Comparison of ENCODE assay signal across 9 mouse cellular contexts in the genomic region with DNA sequence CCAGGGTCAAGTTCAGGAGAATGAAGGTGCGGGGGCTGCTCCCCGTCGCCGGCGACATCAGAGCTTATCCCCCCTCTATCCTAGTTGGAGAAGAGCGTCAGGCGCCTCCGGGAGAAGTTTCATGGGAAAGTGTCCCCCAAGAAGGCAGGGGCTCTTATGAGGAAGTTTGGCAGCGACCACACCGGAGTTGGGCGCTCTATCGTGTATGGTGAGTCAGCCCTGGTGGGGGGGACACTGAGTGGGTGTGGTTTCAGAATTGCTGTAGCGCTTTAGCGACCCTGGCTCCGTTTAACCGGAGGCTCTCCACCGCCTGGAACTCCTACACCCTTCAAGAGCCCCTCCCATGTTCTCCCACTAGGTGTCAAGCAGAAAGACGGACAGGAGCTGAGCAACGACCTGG. TPM values are rescaled to one million over a fixed set of nuclear protein-coding genes. Genes with fewer than 3 reads are reported as not detected.
DNase-seq lines count a peak whose midpoint lies in the region; ATAC-seq lines count a peak whose summit lies in the region.
"Had no signal": no experiment of that assay in that cellular context is flagged by ENCODE, and none has a peak within 500 bp of the region (broad histone marks: within the 10 kb centered on the region; RNA-seq: fewer than 3 reads in every experiment).

No protein-coding gene starts in this region.

- no peaks in the 10 kb centered on the region for H3K36me3 ChIP-seq in embryonic facial prominence, embryonic 15.5 days
- no peaks in the 10 kb centered on the region for H3K36me3 ChIP-seq in limb, embryonic 13.5 days
- no peaks in the 10 kb centered on the region for H3K36me3 ChIP-seq in neural tube, embryonic 15.5 days

- 4% methylated on average over 19 of the region's 19 CpGs for WGBS in embryonic facial prominence, embryonic 15.5 days
- WGBS in limb, embryonic 13.5 days, result 4% methylated on average over 19 of the region's 19 CpGs
- 4% methylated on average over 19 of the region's 19 CpGs for WGBS in neural tube, embryonic 15.5 days

- peak; percentile 32 for DNase-seq in gastrocnemius, postnatal 14 days
- DNase-seq in gastrocnemius, postnatal 10 days, result no peak
- DNase-seq in CD4-positive, CD25-positive, alpha-beta regulatory T cell, adult 2 months (ENCODE audit: low read depth, low spot score), result peak; percentile 41
- no peak for DNase-seq in embryo, embryonic 9.5 days (ENCODE audit: extremely low spot score)
- DNase-seq in ovary, postnatal 14 days (ENCODE audit: low spot score), result no peak

- peak overlapping the region; percentile 72 for H3K4me2 ChIP-seq in embryonic facial prominence, embryonic 15.5 days (replicated peaks)
- H3K4me2 ChIP-seq in limb, embryonic 13.5 days (replicated peaks), result peak overlapping the region; percentile 65
- peak overlapping the region; percentile 61 for H3K4me2 ChIP-seq in neural tube, embryonic 15.5 days

- H3K9ac ChIP-seq in embryonic facial prominence, embryonic 15.5 days, result no peak overlapping the region; the same call in 1 of the 2 replicates
- H3K9ac ChIP-seq in limb, embryonic 13.5 days, result peak overlapping the region; percentile 60; the same call in 1 of the 2 replicates
- no peak overlapping the region for H3K9ac ChIP-seq in neural tube, embryonic 15.5 days (replicated peaks)

- H3K9me3 ChIP-seq in embryonic facial prominence, embryonic 15.5 days (replicated peaks), result no peaks in the 10 kb centered on the region
- H3K9me3 ChIP-seq in limb, embryonic 13.5 days, result no peaks in the 10 kb centered on the region; the same call in 1 of the 2 replicates
- H3K9me3 ChIP-seq in neural tube, embryonic 15.5 days (replicated peaks), result no peaks in the 10 kb centered on the region

- H3K27ac ChIP-seq in embryonic facial prominence, embryonic 15.5 days (replicated peaks), result no peak overlapping the region
- H3K27ac ChIP-seq in limb, embryonic 13.5 days, result no peak overlapping the region
- no peak overlapping the region for H3K27ac ChIP-seq in neural tube, embryonic 15.5 days (replicated peaks)

- intact Hi-C loops in gastrocnemius, postnatal 14 days (cut with DNase I; ENCODE audit: low total_unique reads), result no loop called here

- ATAC-seq in embryonic facial prominence, embryonic 15.5 days (ENCODE audit: insufficient number of reproducible peaks, low FRiP score, low TSS enrichment, low read depth), result no peak
- no peak for ATAC-seq in limb, embryonic 13.5 days (ENCODE audit: low FRiP score, low read depth)
- ATAC-seq in neural tube, embryonic 15.5 days (ENCODE audit: low FRiP score), result peak; percentile 30; the same call in 1 of the 2 replicates

- H3K4me3 ChIP-seq in embryonic facial prominence, embryonic 15.5 days (replicated peaks), result peak overlapping the region; percentile 52
- H3K4me3 ChIP-seq in limb, embryonic 13.5 days, result peak overlapping the region; percentile 47
- H3K4me3 ChIP-seq in neural tube, embryonic 15.5 days (replicated peaks), result peak overlapping the region; percentile 44

- H3K4me1 ChIP-seq in embryonic facial prominence, embryonic 15.5 days, result peaks cover 10% of the 10 kb centered on the region; the same call in 1 of the 2 replicates
- 0 out of 2 replicates have a peak, but pooled peaks cover 5% of the 10 kb centered on the region for H3K4me1 ChIP-seq in limb, embryonic 13.5 days
- H3K4me1 ChIP-seq in neural tube, embryonic 15.5 days, result peaks cover 10% of the 10 kb centered on the region

- peaks cover 44% of the 10 kb centered on the region for H3K27me3 ChIP-seq in embryonic facial prominence, embryonic 15.5 days
- H3K27me3 ChIP-seq in limb, embryonic 13.5 days, result peaks cover 67% of the 10 kb centered on the region
- peaks cover 51% of the 10 kb centered on the region for H3K27me3 ChIP-seq in neural tube, embryonic 15.5 days (replicated peaks)

RNA-seq across cellular contexts. Expression of gene A230050P20Rik, which starts 0.8 kb away (rescaled TPM):
- total RNA-seq in gastrocnemius, postnatal 14 days (2021), result 1 to 10 TPM; 3.3 to 3.4 TPM
- 1 to 10 TPM; 4.8 to 7.6 TPM for total RNA-seq in gastrocnemius, postnatal 10 days (2021)
- 16.5 and 18.4 TPM in 2 replicates for polyA plus RNA-seq in embryonic facial prominence, embryonic 15.5 days (2015; fragmentation: Nextera tagmentation; extraction: Ambion mirVana)
- 4.6 and 5.6 TPM in 2 replicates for polyA plus RNA-seq in limb, embryonic 13.5 days (2015; fragmentation: Nextera tagmentation; extraction: Ambion mirVana)
- polyA plus RNA-seq in neural tube, embryonic 15.5 days (2015; fragmentation: Nextera tagmentation; extraction: Ambion mirVana), result 17.0 and 23.2 TPM in 2 replicates

RNA-seq across cellular contexts. Expression of gene Angptl6, which starts 10.3 kb away (rescaled TPM):
- 1 to 10 TPM; 3.5 to 4.1 TPM for total RNA-seq in gastrocnemius, postnatal 14 days (2021)
- total RNA-seq in gastrocnemius, postnatal 10 days (2021), result 1 to 10 TPM; 4.4 to 4.7 TPM
- polyA plus RNA-seq in embryonic facial prominence, embryonic 15.5 days (2015; fragmentation: Nextera tagmentation; extraction: Ambion mirVana), result 5.0 and 5.4 TPM in 2 replicates
- polyA plus RNA-seq in limb, embryonic 13.5 days (2015; fragmentation: Nextera tagmentation; extraction: Ambion mirVana), result 2.9 and 3.3 TPM in 2 replicates
- polyA plus RNA-seq in neural tube, embryonic 15.5 days (2015; fragmentation: Nextera tagmentation; extraction: Ambion mirVana), result 11.8 and 13.8 TPM in 2 replicates

RNA-seq across cellular contexts. Expression of gene Ppan, which starts 18.7 kb away (rescaled TPM):
- 10 to 100 TPM in 1 of 2 experiments, 1 to 10 TPM in 1; 9.7 to 11.9 TPM for total RNA-seq in gastrocnemius, postnatal 14 days (2021)
- total RNA-seq in gastrocnemius, postnatal 10 days (2021), result 10 to 100 TPM; 15.9 to 19.2 TPM
- 83.2 and 89.9 TPM in 2 replicates for polyA plus RNA-seq in embryonic facial prominence, embryonic 15.5 days (2015; fragmentation: Nextera tagmentation; extraction: Ambion mirVana)
- polyA plus RNA-seq in limb, embryonic 13.5 days (2015; fragmentation: Nextera tagmentation; extraction: Ambion mirVana), result 85.9 and 91.3 TPM in 2 replicates
- polyA plus RNA-seq in neural tube, embryonic 15.5 days (2015; fragmentation: Nextera tagmentation; extraction: Ambion mirVana), result 49.7 and 57.3 TPM in 2 replicates

RNA-seq across cellular contexts. Expression of gene Eif3g, which starts 29.2 kb away (rescaled TPM):
- 100 to 1,000 TPM; 105 to 114 TPM for total RNA-seq in gastrocnemius, postnatal 14 days (2021)
- total RNA-seq in gastrocnemius, postnatal 10 days (2021), result 100 to 1,000 TPM; 131 to 133 TPM
- 305 and 312 TPM in 2 replicates for polyA plus RNA-seq in embryonic facial prominence, embryonic 15.5 days (2015; fragmentation: Nextera tagmentation; extraction: Ambion mirVana)
- polyA plus RNA-seq in limb, embryonic 13.5 days (2015; fragmentation: Nextera tagmentation; extraction: Ambion mirVana), result 329 and 337 TPM in 2 replicates
- 260 and 274 TPM in 2 replicates for polyA plus RNA-seq in neural tube, embryonic 15.5 days (2015; fragmentation: Nextera tagmentation; extraction: Ambion mirVana)

RNA-seq across cellular contexts. Expression of gene Rdh8, which starts 50.9 kb away (rescaled TPM):
- total RNA-seq in gastrocnemius, postnatal 14 days (2021), result under 1 TPM in 1 of 2 experiments, not detected in 1; 0.22 TPM
- not detected for total RNA-seq in gastrocnemius, postnatal 10 days (2021)
- polyA plus RNA-seq in embryonic facial prominence, embryonic 15.5 days (2015; fragmentation: Nextera tagmentation; extraction: Ambion mirVana), result not detected in 2 replicates
- polyA plus RNA-seq in limb, embryonic 13.5 days (2015; fragmentation: Nextera tagmentation; extraction: Ambion mirVana), result not detected in 2 replicates
- not detected in 2 replicates for polyA plus RNA-seq in neural tube, embryonic 15.5 days (2015; fragmentation: Nextera tagmentation; extraction: Ambion mirVana)
- total RNA-seq: neutrophil, adult 5-6 weeks had no signal

Comparison
In these comparisons a context has a peak if more than half of its experiments do, and no peak if none do; other contexts are left out.
1. DNase-seq: peak in gastrocnemius, postnatal 14 days (single experiment) and CD4-positive, CD25-positive, alpha-beta regulatory T cell, adult 2 months (single experiment); none in gastrocnemius, postnatal 10 days (single experiment), embryo, embryonic 9.5 days (single experiment) and ovary, postnatal 14 days (single experiment).
2. Peak in every context shown above with its lines, with median percentiles within 50 percentile points of each other: H3K4me2 ChIP-seq and H3K4me3 ChIP-seq.